Mouse (Mus musculus) embryonic fibroblast, embryonic 13.5 days (primary cell): ENCODE measurements at regions not wholly inside any gene's neighbourhood (a gene's known extent, or its start where the extent isn't known, plus 50 kb on each side); places are given as distances from the start of the nearest gene placed in this dataset.
A peak's percentile ranks its signal among the peaks of the same experiment; 100 is the strongest.

Experiments
- H3K27ac ChIP-seq: 2 replicates; pipeline ENCODE4 v1.5.1; 2012; ENCODE audit warnings: low read length, control low read depth, inconsistent platforms; ENCODE audit not compliant: insufficient read depth
- H3K4me1 ChIP-seq: 2 replicates; pipeline ENCODE4 v1.6.1; 2011; ENCODE audit warnings: low read length; ENCODE audit not compliant: control insufficient read depth, insufficient read depth
- H3K4me3 ChIP-seq: 2 replicates; pipeline ENCODE4 v1.5.1; 2011; ENCODE audit warnings: mild to moderate bottlenecking, control low read depth, low read length; ENCODE audit not compliant: insufficient read depth
- CTCF ChIP-seq: IDR thresholded peaks from 2 replicates; pipeline ENCODE4 v1.5.1; 2011; ENCODE audit warnings: mild to moderate bottlenecking, control low read depth, low read length, moderate library complexity, borderline replicate concordance; ENCODE audit not compliant: insufficient read depth
- POLR2A ChIP-seq: IDR thresholded peaks from 2 replicates; pipeline ENCODE4 v1.6.1; 2011; ENCODE audit warnings: low read depth, mild to moderate bottlenecking, control low read depth, low read length, moderate library complexity

DNA sequence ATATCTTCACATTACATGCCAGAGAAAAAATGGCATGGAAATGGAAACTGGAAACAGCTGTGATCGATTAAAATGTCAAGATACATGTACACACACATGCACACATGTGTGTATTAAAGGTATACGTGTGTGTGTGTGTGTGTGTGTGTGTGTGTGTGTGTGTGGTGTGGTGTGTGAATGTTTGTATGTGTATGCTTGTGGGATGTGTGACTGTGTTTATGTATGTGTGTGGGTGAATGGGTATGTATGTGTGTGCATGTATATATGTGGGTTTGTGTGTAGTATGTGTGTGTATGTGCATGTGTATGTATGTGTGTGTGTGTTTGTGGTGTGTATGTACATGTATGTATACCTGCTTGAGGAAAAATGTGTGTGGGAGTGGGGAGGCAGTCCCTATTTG, 441.4 kb upstream of the Fam241a start:
- no peak overlapping the region for H3K4me3 ChIP-seq
- no peak overlapping the region for H3K27ac ChIP-seq
- TF ChIP-seq POLR2A, result no peak
- no peak for TF ChIP-seq CTCF
- no peaks in the 10 kb centered on the region for H3K4me1 ChIP-seq

DNA sequence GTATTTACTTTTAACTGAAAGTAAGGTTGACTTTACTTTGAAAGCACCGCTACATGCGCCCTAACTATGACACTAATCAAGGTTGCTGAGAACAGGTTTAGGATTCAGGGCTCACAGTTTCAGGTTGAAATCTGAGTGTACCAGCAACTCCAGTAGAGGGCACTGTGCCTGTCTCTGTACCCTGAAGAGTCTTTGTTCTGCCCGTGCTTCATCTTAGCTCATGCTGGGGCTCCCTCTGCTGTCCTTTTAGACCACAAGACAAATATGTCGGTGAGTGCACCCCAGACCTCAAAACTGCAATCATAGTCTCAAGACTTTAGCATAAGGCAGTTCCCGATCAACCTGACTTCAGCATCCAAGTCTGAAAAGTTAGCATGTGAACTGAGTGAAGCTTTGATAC, 440.9 kb upstream of the Fam241a start:
- Histone ChIP-seq H3K27ac (no peak overlapping the region), H3K4me1 (no peaks in the 10 kb centered on the region), H3K4me3 (no peak overlapping the region)
- TF ChIP-seq CTCF, result peak; percentile 80
- TF ChIP-seq POLR2A, result no peak

DNA sequence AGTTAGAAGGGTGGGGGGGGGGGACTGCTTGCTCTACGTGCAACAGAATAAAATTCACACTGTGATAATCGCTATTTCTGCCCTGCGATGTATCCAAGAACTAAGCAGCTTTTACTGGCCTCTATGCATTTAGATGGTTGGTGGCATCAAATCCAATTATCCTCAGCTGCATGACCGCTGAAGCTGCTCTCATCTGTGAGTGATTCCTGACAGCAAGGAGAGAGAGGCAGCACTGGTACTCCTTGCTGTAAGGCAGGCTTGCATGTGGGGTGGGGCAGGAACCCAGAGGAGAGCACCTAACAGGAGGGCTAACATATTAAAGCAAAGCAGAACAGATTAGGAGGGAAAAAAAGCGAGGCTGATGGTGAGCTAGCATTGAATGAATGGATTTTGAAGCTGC, 431.6 kb upstream of the Fam241a start:
- no peak overlapping the region for H3K4me3 ChIP-seq
- no peak for TF ChIP-seq CTCF
- TF ChIP-seq POLR2A, result no peak
- H3K27ac ChIP-seq, result no peak overlapping the region
- no peaks in the 10 kb centered on the region for H3K4me1 ChIP-seq

DNA sequence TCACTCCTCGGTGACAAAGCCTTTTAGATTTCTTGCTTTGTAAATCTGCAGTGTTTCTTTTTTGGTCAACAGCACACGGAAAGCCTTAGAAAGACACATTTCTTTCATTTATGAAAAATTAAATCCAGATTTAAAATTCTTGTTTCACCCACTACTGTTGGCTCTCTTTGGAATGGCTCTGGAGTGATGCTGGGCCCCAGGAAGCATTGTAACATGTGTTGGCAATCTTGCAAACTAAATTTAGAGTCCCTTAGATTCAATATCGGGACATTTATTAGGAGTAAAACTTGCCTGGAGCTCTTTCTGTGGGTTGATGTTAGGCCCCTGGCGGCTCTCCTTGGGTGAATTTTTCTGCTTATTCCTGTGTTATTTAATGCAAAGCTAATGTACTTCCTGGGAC, 405.2 kb upstream of the Fam241a start:
- TF ChIP-seq CTCF, result no peak
- no peak for TF ChIP-seq POLR2A
- no peaks in the 10 kb centered on the region for H3K4me1 ChIP-seq
- H3K27ac ChIP-seq, result peak overlapping the region; percentile 14; the same call in 1 of the 2 replicates
- H3K4me3 ChIP-seq, result no peak overlapping the region

DNA sequence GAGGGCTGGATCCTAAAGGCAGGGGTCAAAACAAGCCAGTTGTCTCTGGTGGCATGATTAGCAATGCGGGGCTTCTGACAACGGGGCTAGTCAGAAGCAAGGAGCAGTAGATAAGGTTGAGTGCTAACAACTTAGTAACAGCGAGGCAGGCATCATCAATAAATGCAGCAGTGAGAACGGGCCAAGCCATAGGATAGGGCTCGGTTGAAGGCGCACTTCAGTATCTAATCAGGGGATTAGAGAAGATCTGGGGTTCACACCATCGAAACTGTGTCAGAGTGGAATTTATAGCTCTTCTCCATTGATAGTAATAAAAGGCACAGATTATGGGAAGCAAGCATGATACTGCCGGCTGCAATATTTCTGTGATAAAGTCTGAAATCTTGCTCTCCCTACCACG, 402.0 kb upstream of the Fam241a start:
- TF ChIP-seq CTCF, result no peak
- no peak for TF ChIP-seq POLR2A
- no peak overlapping the region for H3K4me3 ChIP-seq
- H3K4me1 ChIP-seq, result no peaks in the 10 kb centered on the region
- H3K27ac ChIP-seq, result peak overlapping the region; percentile 37; the same call in 1 of the 2 replicates

DNA sequence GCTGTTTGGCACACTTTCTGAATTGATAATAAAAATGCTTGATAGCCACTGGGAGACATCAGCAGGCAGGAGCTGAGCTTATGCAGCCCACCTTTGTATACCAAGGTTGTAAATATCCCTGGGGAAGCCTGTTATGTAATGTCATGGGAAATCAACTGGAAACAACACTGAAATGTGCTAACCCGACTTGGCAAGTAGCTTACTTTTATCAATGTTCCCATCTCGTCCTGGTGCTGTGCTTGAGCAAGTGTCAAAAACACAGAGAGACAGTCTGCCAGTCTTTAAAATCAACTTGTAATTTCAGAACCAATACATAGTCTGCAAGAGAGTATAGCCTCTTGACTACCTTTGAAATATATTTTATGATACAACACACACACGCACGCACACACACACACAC, 391.7 kb upstream of the Fam241a start:
- Histone ChIP-seq H3K4me3 (no peak overlapping the region), H3K27ac (no peak overlapping the region), H3K4me1 (no peaks in the 10 kb centered on the region)
- TF ChIP-seq CTCF (no peak), POLR2A (no peak)

DNA sequence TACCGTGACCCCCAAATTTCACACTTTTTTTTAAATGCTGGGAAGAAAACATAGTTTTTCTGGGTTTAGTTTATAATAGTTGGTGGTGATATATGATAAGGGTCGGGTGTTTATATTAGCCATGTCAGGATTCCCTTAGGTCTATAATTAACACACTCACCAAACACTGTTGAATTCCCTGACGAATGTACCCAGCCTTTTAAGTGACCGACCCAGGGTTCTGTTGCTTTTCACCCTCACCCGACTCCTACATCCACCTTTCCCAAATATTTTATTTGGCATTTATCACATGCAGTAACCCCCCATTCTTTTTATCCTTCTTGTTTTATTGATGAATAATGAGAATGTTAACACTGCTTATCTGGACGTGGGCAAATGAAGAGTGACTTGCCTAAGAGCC, 389.1 kb upstream of the Fam241a start:
- TF ChIP-seq CTCF, result no peak
- no peak for TF ChIP-seq POLR2A
- Histone ChIP-seq H3K4me3 (no peak overlapping the region), H3K4me1 (no peaks in the 10 kb centered on the region), H3K27ac (no peak overlapping the region)

DNA sequence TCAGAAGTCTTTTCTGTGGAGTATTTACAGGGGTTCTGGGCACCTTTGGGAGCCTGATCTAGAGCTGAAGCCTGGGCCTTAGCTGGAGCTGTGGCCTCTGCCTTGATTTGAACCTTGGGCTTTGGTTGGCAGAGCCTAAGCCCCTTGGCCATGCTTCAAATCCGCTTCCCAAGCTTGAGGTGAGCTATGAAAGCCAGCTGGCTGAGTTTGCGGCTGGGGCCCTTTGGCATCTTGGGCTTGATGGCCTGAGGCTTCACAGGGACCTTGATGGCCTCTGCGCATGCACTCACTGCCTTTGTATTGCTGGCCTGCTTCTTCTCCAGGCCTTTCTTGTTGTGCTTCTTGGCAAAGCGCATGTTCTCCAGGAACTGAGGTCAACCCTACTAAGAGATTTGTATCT, 384.5 kb upstream of the Fam241a start:
- Histone ChIP-seq H3K4me3 (no peak overlapping the region), H3K4me1 (no peaks in the 10 kb centered on the region), H3K27ac (no peak overlapping the region)
- TF ChIP-seq POLR2A (no peak), CTCF (no peak)

DNA sequence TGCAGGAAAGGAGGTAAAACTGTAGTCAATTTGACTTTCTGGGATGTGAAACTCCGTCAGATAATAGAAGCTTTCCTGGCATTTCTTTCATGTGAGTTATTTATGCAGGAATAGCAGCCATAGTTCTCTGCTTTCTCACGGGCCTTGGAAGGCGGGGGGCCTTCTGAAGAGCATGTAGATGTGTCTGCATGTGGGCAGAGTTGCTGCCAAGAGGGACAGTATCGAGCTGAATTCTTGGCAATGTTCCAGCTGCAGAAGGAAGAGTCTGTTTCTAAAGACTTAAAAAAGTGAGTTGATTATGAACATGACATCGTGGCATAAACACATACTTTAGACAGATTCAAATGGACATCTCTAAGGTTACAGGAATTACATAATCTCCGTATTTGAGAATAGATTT, 374.5 kb upstream of the Fam241a start:
- Histone ChIP-seq H3K4me3 (no peak overlapping the region), H3K4me1 (no peaks in the 10 kb centered on the region), H3K27ac (no peak overlapping the region)
- TF ChIP-seq CTCF, result no peak
- TF ChIP-seq POLR2A, result no peak

DNA sequence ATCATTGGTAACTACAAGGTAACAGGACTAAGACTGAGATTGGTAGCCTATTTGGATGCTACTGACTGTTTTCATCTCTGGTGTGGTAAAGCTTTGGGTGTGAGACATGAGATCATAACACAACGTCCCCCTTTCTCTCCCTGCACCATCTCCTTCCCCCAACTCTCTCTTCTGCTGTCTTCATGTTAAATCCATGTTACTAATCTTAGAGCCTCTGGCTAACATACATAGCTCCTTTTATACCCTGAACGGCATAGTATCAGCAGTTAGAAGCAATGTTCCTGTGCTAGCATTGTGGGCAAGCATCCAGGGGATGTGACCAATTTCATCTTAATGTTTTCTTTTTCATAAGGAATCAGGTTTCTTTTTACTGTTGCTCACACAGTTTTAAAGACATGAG, 365.1 kb upstream of the Fam241a start:
- Histone ChIP-seq H3K4me3 (no peak overlapping the region), H3K4me1 (no peaks in the 10 kb centered on the region), H3K27ac (no peak overlapping the region)
- no peak for TF ChIP-seq POLR2A
- TF ChIP-seq CTCF, result no peak

DNA sequence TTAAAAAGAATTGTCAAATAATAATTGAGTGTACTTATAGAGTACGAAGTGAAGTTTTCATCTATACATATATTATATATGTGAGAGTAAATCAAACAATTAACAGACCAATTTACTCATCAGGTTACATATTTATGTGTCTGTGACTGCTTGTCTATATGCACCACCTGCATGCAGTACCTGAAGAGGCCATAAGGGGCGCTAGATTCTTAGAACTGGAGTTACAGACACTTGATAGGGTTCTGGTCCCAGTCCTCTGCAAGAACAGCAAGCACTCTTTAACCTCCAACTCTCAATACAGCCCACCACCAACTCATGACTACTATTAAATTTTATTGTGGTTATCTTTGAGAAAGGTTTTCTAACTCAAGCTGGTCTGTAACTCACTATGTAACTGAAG, 351.7 kb upstream of the Fam241a start:
- TF ChIP-seq POLR2A (no peak), CTCF (no peak)
- Histone ChIP-seq H3K4me3 (no peak overlapping the region), H3K4me1 (no peaks in the 10 kb centered on the region), H3K27ac (no peak overlapping the region)
